Mouse (Mus musculus) cerebellum, postnatal 10 days (tissue): ENCODE measurements around the gene Rasgef1a.

ENCODE experiments used
- DNase-seq, 2 experiments: peaks; one replicate each; pipeline ENCODE4 v3.0.0; 2021; ENCODE audit warnings: mixed read lengths in 2 of 2

The Rasgef1a gene

DNA sequence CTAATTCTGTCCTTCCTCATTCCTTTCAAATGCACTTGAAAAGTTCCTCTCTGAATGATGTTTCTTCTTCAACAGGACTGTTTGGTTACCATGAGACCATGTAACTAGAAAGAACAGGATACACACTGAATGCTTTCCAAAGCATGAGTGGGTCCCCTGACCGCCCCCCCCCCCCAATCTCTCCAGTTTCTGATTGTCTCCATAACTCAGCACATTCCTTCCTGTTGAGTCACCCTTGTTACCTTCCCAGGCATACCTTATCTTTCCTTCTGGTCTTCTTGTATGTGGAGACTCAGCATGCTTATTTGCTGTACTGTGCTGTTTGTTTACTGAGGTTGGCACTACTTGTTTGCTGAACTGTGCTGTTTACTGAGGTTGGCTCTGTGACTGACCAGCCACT lies 20.2 kb downstream of the Rasgef1a start:
- DNase-seq, result no peak

DNA sequence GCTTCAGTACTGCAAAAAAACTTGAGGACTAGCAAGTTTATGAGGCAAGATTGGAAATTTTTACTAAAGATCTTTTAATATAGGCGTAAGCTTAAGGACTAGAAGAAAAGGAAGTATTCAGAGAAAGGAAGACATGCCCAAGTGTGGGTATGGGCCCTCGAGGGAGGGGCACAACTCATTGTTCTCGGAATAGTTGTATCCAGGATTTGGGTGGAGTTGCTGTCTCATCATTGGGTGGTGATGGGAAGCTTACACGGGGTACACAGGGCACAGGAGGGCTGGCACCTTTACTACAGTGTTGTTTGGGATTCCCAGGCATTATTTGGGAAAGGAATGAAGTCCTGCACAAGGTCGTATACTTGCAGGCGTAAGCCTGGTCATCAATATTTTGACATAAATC lies 24.4 kb downstream of the Rasgef1a start:
- DNase-seq, result no peak

DNA sequence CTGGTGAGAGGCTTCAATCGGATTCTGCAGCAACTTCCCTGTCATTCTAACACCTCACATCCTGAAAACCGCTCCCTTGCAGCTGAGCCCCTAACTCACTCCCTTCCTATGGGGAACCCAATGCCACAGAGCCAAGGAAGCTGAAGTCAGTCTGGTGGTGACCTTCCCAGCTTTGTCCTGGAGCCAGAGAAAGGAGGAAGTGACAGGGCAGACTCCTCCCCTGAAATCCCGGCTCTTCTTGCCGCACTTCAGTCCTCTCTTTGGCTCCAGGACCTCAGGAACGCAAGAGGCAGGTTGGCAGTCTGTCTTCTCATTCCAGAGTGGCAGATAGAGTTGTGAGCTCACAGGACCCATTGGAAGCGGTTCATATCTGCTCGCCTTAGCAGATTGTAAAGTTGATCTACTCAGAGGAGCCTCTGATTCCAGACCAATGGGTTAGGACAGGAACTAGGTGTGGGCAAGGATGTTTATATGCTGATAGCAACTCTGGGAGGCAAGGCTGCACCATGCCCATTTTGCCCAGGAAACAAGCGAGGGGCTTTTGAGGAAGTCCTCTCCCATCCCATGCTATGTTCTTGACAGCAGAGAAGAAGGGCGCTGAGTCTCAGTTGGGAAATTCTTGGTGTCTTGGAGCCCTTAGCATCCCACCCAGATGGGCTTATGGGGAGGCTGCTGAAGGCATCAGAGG lies 25.0 kb downstream of the Rasgef1a start:
- DNase-seq, result no peak

DNA sequence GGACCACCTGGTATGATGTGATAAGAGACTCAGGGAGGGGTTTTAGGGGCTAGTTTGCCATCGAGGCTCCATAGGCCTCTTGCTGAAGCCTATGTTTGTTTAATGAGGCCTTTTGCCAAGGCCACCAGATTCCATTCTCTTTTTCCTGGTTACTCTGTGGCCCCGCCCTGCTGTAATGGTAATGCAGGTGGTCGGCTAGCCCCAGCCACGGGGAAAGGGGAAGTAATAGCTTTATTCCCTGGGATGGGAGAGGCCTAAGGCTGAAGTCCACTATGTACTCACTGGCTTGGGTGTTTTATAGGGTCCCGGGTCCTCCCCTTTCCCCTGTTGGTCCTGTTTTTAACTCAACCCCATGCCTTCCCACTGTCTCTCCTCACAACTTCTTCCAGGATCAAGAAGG lies 25.6 kb downstream of the Rasgef1a start:
- DNase-seq, result no peak

DNA sequence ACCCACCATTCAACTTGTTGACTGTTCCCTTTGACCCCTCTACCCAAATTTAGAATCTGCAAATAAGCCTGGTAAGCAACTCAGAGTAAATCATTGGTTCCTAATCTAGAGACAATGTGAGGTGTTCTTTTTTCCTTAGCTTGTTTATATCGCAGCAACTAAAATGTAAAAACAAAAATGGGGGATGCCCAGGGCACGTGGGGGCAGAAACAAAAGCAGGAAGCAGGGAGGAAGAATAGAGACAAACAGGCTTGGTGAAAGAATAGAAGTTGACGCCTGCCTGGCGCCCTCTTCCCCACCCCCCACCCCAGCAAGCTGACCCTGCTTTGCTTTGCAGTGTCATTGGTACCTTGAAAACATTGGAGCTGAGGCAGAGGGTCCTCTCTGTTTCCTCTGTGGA lies 33.9 kb downstream of the Rasgef1a start:
- no peak for DNase-seq

DNA sequence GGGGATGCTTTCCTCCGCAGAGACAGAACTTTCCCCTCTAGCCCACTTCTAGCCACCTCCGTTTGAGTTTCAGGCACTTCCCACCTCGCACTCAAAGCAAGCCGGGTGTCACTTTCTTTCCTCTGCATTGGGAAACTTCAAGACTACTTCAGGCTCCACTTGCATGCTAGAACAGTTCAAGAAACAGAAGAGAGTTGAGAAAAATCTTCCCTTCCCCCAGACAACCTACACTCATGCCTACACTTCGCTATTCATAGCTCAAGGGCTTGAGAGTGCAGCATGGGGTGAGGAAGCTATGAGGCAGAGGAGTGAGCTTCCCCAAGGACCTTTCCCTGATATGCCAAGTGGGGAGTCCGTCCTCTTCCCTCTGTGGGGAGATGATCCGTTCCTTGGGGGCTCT lies 34.7 kb downstream of the Rasgef1a start:
- DNase-seq, result no peak

DNA sequence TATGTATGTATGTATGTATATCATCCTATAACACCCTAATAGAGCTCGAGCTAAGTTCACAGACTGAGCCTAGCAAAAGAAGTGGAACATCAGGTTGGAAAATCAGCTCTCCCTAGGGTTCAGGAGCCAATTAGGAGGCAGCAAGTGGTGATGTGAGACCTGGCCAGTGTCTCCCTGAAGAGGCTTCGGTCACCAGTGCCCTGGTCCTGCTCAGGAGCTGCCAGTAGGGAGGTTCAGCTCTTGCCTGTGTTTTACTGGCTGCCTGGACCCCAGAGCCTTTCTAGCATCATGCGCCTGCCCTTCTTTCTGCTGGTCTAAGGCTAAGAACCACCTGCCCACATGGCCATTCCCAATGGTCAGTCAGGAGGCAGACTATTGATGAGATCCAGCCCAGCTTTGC lies 35.3 kb downstream of the Rasgef1a start:
- no peak for DNase-seq

DNA sequence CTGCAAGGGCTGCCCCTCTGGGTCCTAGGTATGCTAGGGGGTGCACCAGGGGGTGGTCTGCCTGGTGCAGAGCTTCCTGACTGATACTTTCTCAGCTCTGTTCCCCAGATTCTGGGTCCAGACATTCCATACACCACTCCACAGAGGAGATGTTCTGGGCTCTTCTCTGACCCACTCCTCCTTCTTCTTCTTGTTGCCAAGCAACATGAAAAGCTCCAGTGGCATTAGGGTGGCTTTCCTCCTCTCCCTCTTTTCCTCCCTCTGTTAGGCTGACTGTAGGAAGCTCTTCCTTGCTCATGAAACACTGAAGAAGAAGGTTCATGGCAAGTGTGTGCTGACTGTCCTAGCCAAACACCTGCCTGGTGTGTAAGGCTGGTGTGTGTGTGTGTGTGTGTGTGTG lies 35.7 kb downstream of the Rasgef1a start:
- DNase-seq, result no peak

DNA sequence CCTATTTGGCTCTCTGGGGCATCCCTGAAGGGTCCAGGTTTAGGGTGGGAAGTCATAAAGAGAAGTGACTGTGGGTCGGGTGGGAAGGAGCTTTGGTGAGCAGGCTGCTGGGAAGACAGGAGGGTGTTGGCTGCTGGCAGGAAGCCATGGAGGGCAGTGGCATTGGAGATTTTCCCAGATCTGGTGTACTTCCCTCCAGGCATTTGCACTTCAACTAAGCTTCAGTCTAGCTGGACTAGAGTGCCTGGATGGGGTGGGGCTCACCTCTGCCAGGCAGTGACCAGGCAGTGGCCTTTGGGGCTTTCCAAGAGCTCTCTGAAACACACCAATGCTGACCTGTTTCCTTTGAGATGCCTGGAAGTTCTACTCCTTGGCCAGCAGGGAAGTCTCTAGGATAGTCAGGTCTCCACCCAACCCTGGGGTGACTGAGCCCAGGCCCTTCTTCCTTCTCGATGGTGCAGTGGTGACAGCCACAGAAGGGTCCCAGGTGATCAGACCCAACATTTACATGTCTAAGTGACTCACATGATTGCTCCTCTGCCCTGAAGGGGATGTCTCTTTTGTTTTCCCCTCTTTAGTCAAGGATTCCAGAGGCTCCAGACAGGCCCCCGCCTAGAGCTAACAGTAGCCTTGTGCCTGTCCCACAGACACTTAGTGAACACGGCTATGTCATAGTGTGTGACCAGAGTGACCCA lies 36.7 kb downstream of the Rasgef1a start:
- peak; percentile 62 to 67 for DNase-seq

DNA sequence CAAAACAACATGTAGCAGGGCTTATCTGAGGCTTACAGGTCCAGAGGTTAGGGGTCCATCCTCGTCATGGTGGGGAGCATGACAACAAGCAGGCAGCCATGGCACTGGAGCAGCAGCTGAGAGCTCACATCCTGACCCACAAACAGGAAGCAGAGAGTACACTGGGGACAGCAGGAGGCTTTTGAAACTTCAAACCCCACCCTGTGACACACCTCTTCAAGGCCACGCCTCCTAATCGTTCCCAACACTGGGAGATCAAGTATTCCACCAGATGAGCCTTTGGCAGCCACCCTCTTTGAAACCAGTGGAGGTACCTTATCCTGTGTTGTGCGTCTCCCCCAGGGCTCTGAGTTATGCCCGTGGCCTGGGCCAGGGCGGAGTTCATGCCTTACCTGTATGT lies 38.5 kb downstream of the Rasgef1a start:
- no peak for DNase-seq

DNA sequence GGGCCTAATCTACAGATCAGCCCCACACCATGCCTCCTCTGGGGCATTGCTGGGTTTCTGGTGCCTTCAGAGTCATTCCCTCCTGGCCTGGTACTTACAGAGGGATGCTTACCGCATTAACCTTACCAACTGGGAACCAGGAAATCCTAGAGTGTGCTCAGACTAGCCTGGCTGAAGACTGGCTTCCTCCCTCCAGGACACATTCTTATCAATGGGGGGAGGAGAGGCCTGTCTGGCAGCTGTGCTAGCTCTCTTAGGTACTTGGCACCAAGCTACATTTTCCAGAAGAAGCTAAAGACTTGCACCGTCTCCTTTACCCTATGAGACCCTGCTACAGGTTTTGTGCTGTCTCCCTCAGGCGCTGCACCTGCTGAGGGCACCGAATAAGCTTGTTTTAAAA lies 40.2 kb downstream of the Rasgef1a start:
- no peak for DNase-seq

DNA sequence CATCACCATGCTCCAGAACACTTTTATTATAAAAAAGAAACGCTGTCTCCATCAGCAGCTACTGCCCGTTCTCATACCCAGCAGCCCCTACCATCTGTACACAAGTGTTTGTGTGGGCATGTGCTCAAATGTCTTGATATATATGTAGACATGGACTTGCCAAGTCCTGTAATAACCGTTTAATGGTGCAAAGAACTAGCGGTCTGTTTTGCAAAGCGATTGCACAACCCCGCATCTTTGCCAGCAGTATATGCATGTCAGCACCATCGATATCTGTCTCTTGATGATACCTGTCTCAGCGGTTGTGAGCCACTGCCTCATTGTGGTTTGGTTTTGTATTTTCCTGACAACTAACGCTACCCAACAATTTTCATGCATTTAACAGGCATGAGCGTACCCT lies 44.0 kb downstream of the Rasgef1a start:
- no peak for DNase-seq

DNA sequence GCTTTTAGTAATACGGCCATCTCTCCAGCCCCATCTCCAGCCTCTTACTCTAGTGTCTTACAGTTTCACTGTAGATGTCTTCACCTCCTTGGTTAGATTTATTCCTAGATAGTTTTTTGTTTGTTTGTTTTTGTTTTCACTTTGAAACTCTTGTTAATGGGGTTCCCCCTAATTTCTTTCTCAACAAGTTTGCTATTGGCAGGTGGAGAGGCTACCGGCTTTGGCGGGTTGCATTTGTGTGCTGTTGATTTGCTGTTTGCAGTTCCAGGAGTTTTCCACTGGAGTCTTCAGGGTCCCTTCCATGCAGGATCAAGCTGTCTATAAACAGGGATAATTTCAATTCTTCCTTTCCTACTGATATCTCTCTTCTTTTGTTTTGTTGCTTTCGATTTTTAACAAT lies 50.0 kb downstream of the Rasgef1a start:
- no peak for DNase-seq

DNA sequence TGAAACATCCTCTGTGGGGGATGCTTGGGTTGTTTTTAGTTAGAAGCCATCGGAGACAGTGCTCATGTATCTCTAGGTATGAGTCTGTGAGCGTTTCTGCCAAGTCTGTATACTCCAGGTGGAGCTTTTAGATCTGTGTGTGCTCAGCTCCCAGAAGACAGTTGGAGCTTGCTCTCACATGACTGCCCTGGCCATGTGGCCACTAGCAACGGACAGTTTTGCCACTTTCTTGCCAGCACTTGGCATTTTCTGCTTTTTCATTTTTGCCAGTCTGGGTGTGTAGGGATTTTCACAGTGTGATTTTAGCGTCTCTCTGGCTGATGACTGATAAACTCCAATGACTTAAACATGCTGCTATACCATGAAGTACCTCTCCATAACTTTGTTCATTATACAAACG lies 52.0 kb downstream of the Rasgef1a start:
- no peak for DNase-seq

DNA sequence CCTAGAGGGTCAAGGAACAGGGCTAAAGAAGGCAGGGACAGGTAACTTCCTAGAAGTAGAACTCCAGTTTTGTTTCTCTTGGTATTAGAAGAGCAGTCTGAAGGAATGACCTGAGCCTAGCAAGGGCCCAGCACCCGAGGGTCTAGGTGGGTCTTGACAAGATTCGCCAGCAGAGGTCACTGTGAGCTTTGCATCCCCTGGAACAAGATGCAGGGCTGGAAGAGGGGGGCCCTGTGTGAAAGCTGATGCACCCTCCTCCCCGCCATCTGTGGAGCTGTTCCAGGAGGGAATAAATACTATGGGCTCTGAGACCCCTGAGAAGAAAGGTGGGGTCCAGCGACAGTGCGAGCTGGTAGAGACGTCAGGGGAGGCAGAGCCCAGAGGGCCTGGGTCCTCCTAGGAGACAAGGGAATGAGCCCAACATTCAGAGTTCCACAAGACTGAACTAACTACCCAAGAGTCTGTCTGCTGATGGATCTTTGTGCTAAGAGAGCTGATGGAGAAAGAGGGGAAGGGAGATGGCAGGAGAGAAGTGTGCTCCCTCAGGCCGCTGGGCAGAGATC lies 53.8 kb downstream of the Rasgef1a start:
- peak; percentile 92 to 93 for DNase-seq

DNA sequence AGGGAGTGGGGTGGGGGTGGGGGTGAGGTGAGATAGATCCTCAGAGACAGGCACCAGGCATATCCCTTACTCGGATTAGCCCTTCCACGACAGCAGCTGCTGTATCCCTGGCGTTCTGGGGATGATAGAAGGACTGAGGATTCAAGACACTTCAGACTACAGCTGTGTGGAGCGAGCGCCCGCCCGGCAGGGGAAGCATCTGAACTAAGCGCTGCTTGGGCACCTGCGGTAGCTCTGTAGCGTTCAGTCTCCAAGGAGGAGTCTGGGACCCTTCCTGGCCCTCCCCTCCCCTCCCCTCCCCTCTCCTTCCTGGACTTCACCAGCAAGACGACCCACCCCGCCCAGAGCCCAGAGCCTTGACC lies 54.6 kb downstream of the Rasgef1a start:
- peak in 1 of 2 experiments; percentile 54 for DNase-seq

DNA sequence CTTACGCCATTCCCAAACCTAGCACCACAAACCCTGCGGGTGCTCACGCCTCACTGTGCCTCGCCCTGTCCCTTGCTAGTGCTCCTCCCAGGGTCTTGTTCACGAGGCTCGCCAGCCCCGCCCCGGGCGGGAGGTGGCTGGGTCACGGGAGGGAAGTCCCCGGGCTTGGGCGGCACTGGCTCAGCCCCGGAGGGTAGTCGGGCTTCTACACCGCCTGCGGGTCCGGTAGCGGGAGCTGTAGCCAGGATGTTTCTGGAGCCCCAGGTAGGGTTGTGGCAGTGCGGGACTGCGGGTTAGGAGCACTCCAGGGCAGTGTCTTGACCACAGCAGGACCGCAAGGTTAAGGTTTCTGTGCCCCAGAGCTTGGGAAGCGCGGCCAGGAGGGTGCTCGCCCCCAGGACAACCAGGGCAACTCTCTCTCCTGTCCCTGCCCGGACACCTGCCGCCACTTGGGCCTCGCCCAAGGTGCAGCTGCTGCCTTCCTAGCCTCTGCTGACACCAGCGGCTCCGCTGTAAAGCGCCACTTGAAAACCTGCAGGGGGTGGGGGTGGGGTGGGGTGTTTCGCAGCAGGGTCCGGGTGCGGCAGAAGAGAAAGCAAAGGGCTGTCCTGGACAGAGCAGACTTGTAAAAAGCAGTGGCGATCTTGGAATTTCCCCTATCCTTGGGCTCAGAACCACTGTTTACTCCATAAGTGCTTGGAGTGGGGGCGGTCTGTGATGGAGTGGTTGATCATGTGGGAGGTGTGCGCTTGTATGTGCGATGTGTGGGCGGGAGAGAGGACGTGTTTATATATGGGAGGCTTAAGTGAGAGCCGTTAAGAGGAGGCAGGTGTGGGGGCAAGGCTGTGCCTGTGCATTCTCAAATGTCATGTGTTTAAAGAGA lies 55.2 kb downstream of the Rasgef1a start:
- peak; percentile 71 to 75 for DNase-seq

DNA sequence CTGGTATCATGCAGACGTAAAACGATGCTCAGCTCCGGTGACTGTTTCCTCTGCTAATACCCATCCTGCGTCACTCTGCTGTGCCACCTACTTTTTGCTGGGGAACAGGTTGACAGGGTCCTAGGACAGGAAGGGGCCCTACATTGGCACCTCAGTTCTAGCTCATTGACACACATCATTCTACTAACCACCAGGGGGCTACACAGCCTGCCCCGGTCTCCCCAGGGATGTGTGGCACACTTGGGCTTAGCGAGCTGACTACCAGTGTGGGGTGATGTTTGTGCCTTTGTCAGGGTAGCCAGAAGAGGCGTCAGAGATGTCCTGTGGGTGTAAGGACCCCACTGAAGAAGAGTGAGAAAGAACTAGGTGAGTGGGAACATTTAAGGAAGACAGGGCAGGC lies 56.5 kb downstream of the Rasgef1a start:
- no peak for DNase-seq

DNA sequence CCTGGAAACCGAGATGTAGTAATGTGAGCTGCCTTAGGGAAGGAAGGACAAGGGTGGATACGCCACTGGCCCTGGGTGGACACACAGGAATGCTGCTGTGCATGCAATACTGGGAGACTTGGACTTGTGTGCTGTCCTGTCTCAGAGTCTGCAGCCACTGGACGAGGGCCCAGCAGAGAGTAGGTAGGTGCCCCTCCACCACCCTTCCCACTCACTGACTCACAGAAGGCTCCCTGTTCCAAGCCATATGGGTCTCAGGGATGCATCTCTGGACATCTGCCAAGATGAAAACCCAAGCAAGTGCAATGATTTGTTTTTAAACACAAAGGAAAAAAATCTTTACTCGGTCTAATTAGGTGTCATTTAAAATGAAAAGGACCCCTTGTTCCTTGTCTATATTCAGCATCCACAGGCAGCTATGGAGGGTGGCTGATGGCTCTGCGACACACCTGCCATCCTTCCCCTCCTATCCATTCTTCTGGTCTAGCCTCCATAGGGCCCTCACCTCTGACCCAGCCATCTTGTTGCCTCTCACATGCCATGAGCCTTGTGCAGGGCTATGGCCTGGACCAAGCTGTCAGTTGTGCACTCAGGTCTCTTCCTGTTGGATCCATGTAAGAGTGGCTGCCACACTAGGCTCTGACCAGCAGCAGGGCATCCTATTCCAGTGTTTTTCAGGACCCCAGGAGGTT lies 59.2 kb downstream of the Rasgef1a start:
- peak; percentile 66 to 70 for DNase-seq

DNA sequence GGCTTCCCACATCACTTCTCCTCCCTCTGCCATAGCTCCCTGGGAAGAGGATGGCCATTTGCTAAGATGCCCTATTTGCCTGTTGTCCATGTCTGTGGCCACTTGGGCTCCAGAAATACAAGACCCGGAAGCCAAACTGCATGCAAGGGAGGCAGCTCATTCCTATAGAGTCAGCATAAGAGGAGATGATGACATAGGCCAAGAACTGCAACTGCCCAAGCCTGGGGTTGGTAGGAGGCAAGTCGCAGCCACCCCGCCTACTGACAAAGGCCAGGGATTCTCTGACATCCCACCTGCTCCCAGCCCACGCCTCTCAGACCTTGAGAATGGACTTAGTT lies 59.7 kb downstream of the Rasgef1a start:
- DNase-seq, result peak in 1 of 2 experiments; percentile 43

DNA sequence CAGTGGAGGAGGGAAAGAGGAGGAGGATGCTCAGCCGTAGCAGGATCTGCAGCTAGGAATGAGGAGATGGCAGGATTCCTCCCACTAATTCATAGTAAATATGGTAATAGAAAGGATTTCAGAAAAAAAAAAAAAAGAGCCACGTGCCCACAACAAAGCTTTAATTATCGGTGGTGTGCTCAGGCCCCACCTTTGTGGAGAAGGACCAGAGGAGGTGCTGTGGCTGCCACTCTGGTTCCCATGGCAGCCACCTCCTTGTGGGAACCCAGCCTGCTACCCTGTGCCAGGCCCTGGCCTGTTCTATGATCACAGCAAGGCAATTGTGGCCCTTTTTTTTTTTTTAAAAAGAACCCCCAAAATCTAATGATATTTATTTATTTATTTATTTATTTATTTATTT lies 60.2 kb downstream of the Rasgef1a start:
- peak; percentile 70 to 79 for DNase-seq

DNA sequence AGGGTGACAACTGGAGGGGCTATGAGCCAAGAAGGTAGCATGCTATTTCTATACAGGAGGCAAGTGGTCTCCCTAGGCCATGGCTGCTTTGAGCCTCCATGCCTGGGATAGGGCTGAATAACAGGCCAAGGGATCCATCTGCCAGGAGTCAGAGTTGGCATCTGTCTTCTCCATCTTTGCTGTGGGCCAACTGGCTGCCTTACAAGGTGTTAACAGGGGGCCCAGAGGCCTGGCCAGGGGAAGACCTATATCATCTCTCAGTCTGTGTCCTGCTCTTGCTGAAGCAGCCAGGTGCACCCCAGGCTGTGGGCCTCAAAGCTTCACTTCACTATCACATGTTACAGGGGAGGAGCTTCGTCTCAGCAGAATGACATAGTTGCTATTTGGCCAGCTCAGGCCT lies 60.9 kb downstream of the Rasgef1a start:
- DNase-seq, result peak; percentile 89 to 92

DNA sequence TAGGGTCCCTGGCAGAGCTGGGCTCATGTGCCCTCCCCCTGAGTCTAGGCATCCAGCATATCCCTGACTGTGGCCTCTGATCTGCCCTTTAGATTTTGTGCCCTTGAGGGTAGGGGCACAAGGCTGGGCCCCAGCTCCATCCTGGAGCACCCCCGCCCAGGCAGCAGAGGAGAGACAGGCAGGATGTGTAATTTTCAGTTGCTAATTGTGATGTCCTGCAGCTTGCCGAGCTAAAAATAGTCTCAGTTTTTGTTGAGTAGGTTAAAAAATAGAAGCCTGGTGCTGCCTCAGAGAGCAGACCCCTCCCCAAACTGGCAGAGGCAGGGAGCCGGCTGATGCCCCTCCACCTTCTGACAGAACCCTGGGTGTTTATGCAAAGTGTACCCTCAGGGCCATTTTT lies 62.9 kb downstream of the Rasgef1a start:
- DNase-seq, result no peak
